Mouse (Mus musculus): ENCODE measurements around the gene Dpm2. TPM values are rescaled to one million over a fixed set of nuclear protein-coding genes. Genes with fewer than 3 reads are reported as not detected.

The Dpm2 gene
- polyA plus RNA-seq, 1 experiment from 2014 or later: 150 TPM

DNA sequence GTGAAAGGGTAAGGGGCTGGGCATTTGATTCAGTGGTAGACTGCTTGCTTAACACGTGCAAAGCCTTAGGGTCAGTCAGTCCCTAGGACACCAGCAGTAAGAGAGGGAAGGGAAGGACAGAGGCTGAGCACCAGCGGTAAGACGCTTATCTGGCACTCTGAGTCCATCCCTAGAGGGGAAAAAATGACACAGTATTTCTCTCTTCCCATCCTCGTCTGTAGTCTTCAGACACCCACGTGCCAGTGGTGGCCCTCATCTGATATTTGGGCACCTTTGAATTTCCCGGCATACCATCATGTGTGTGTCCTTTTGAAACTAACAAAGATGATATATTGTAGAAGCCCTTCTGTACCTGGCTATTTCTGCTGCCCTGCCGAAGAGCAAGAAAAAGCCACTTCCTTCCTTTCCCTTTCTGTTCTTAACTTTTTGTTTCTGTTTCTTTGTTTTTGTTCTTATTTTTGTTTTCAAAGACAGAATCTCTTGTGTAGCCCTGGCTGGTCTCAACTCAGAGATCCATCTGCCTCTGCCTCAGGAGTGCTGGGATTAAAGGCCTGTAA, 17.0 kb upstream of the Dpm2 start:
- H3K4me3 ChIP-seq (ENCODE audit: low read length): no peak overlapping the region
- ATAC-seq: no peak

DNA sequence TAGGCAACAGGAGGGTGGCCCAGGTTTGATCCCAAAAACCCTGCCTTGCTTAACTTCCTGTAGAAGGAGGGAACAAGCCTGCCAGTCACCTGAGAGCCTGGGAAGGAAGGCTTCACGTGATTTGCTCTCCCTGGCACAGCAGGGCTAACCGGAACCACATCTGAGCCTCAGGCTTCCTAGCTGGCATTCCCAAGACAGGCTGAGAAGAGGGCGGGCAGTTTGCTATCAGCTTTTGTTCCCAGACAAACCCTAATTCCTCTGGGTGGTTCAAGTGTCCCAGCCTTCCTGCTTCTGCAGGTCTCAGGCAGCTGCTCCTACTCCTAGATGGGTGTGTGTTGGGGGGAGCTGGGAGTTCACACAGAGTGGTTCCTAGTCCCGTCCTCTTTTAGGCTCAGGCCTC, 15.2 kb upstream of the Dpm2 start:
- WGBS: 28% methylated on average over 4 of the region's 4 CpGs
- no peak for ATAC-seq

More for the DNA sequence above, 17.0 kb upstream of the Dpm2 start:
- Histone ChIP-seq H3K9me3 (ENCODE audit: control insufficient read depth, low read length) (no peaks in the 10 kb centered on the region), H3K27ac (ENCODE audit: low read depth, low read length) (no peak overlapping the region), H3K4me1 (ENCODE audit: control insufficient read depth, insufficient read depth, low read depth, low read length) (peaks cover 17% of the 10 kb centered on the region), H3K27me3 (replicated peaks; ENCODE audit: control insufficient read depth, insufficient read depth, low read length) (no peaks in the 10 kb centered on the region), H3K36me3 (ENCODE audit: control insufficient read depth, insufficient read depth, low read length) (no peaks in the 10 kb centered on the region), H3K9ac (ENCODE audit: low read depth, low read length) (no peak overlapping the region), H3K4me2 (ENCODE audit: low read length) (no peak overlapping the region)
- WGBS: 74% methylated on average over 7 of the region's 7 CpGs

DNA sequence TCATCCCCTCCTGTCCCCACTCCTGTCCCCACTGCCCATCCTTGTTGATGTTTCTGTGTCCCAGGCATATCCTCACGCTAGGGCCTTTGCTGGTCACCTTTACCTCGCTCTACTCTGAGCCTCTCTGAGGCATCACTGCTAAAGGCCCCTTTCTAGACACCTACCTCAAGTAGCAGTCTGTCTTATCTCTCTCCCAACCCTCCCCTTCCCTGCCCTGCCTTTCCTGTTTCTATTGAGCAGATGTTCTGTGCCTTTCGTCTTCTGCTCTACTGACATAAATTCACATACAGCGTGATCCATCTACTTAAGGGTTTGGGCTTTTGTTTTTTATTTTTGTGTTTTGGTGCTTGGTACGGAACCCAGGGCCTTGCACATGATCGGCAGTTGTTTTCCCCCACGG, 14.6 kb upstream of the Dpm2 start:
- Histone ChIP-seq H3K36me3 (ENCODE audit: control insufficient read depth, insufficient read depth, low read length) (no peaks in the 10 kb centered on the region), H3K4me1 (ENCODE audit: control insufficient read depth, insufficient read depth, low read depth, low read length) (peaks cover 12% of the 10 kb centered on the region), H3K4me3 (ENCODE audit: low read length) (no peak overlapping the region), H3K4me2 (ENCODE audit: low read length) (no peak overlapping the region), H3K27me3 (replicated peaks; ENCODE audit: control insufficient read depth, insufficient read depth, low read length) (no peaks in the 10 kb centered on the region), H3K9me3 (ENCODE audit: control insufficient read depth, low read length) (no peaks in the 10 kb centered on the region), H3K27ac (ENCODE audit: low read depth, low read length) (no peak overlapping the region), H3K9ac (ENCODE audit: low read depth, low read length) (0 out of 2 replicates have a peak overlapping the region, but pooled peaks have one; percentile 13)
- ATAC-seq: no peak
- 70% methylated on average over 7 of the region's 7 CpGs for WGBS

More for the DNA sequence above, 15.2 kb upstream of the Dpm2 start:
- Histone ChIP-seq H3K4me2 (ENCODE audit: low read length) (no peak overlapping the region), H3K27ac (ENCODE audit: low read depth, low read length) (no peak overlapping the region), H3K36me3 (ENCODE audit: control insufficient read depth, insufficient read depth, low read length) (no peaks in the 10 kb centered on the region), H3K9me3 (ENCODE audit: control insufficient read depth, low read length) (no peaks in the 10 kb centered on the region), H3K27me3 (replicated peaks; ENCODE audit: control insufficient read depth, insufficient read depth, low read length) (no peaks in the 10 kb centered on the region), H3K4me3 (ENCODE audit: low read length) (no peak overlapping the region), H3K4me1 (ENCODE audit: control insufficient read depth, insufficient read depth, low read depth, low read length) (peaks cover 12% of the 10 kb centered on the region), H3K9ac (ENCODE audit: low read depth, low read length) (no peak overlapping the region)

GRCm38 (mm10) chr2:32559570-32559969, 11.1 kb upstream of the Dpm2 start:
- H3K4me1 ChIP-seq (ENCODE audit: control insufficient read depth, insufficient read depth, low read depth, low read length): peaks cover 12% of the 10 kb centered on the region
- WGBS: 14% methylated on average over 5 of the region's 5 CpGs
- peak overlapping the region; percentile 3; the same call in 1 of the 2 replicates for H3K27ac ChIP-seq (ENCODE audit: low read depth, low read length)
- H3K4me3 ChIP-seq (ENCODE audit: low read length): no peak overlapping the region
- H3K9me3 ChIP-seq (ENCODE audit: control insufficient read depth, low read length): no peaks in the 10 kb centered on the region
- H3K36me3 ChIP-seq (ENCODE audit: control insufficient read depth, insufficient read depth, low read length): peaks cover 15% of the 10 kb centered on the region
- no peak overlapping the region for H3K9ac ChIP-seq (ENCODE audit: low read depth, low read length)
- no peak overlapping the region for H3K4me2 ChIP-seq (ENCODE audit: low read length)
- H3K27me3 ChIP-seq (replicated peaks; ENCODE audit: control insufficient read depth, insufficient read depth, low read length): no peaks in the 10 kb centered on the region
- peak; percentile 83 for ATAC-seq

DNA sequence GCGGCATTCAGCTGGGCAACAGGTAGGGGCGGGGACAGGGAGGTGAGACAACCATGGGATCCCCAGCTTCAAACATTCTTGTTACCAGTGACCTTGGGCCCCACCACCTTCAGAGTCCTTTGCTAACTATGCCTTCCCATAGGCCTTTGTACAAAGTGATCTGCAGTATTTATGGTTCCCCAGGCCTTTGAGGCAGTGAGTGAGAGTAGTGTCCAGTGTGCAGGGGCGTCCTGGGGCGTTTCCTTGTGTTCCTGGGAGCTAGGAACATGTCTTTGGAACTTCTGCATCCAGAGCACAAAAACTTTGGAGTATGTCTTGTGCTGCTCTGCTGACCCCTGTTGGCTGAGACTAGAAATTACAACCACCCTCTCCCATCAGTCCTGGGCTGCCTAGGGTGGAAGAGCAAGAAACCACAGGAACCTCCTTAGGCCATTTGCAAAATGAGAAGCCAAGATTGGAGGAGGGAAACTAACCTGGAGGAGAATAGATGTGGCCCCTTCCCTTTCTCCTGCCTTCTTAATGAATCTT, 4.1 kb upstream of the Dpm2 start:
- 46% methylated on average over 4 of the region's 4 CpGs for WGBS
- no peak for ATAC-seq
- H3K4me1 ChIP-seq (ENCODE audit: control insufficient read depth, insufficient read depth, low read depth, low read length): peaks cover 4% of the 10 kb centered on the region
- no peak overlapping the region for H3K27ac ChIP-seq (ENCODE audit: low read depth, low read length)
- H3K4me2 ChIP-seq (ENCODE audit: low read length): no peak overlapping the region
- H3K27me3 ChIP-seq (replicated peaks; ENCODE audit: control insufficient read depth, insufficient read depth, low read length): no peaks in the 10 kb centered on the region
- H3K9ac ChIP-seq (ENCODE audit: low read depth, low read length): no peak overlapping the region
- H3K4me3 ChIP-seq (ENCODE audit: low read length): no peak overlapping the region
- H3K36me3 ChIP-seq (ENCODE audit: control insufficient read depth, insufficient read depth, low read length): peaks cover 37% of the 10 kb centered on the region
- H3K9me3 ChIP-seq (ENCODE audit: control insufficient read depth, low read length): no peaks in the 10 kb centered on the region

DNA sequence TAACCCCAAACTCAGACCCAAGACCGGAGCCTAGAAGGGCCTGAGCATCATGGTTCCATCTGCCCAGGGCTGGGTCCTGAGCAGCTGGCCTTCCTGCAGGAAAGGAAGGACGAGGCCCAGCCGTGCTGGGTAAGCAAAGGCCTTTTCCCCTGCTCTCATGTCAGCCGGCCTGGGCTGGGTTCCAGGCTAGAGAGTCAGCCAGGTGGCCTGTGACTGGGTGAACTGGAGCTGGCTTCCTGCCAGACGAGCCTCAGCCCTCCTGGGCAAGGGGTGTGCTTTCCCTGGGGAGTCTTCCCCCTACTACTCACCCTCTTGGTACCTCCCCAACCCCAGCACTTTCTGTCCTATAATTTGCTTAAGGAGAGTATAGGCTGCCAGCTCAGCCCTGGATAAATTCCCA, 2.5 kb upstream of the Dpm2 start:
- Histone ChIP-seq H3K27me3 (replicated peaks; ENCODE audit: control insufficient read depth, insufficient read depth, low read length) (no peaks in the 10 kb centered on the region), H3K36me3 (ENCODE audit: control insufficient read depth, insufficient read depth, low read length) (peaks cover 37% of the 10 kb centered on the region), H3K4me2 (ENCODE audit: low read length) (no peak overlapping the region), H3K4me3 (ENCODE audit: low read length) (no peak overlapping the region), H3K9me3 (ENCODE audit: control insufficient read depth, low read length) (no peaks in the 10 kb centered on the region), H3K9ac (ENCODE audit: low read depth, low read length) (no peak overlapping the region), H3K4me1 (ENCODE audit: control insufficient read depth, insufficient read depth, low read depth, low read length) (peaks cover 11% of the 10 kb centered on the region), H3K27ac (ENCODE audit: low read depth, low read length) (no peak overlapping the region)
- ATAC-seq: no peak
- WGBS: 54% methylated on average over 5 of the region's 5 CpGs

DNA sequence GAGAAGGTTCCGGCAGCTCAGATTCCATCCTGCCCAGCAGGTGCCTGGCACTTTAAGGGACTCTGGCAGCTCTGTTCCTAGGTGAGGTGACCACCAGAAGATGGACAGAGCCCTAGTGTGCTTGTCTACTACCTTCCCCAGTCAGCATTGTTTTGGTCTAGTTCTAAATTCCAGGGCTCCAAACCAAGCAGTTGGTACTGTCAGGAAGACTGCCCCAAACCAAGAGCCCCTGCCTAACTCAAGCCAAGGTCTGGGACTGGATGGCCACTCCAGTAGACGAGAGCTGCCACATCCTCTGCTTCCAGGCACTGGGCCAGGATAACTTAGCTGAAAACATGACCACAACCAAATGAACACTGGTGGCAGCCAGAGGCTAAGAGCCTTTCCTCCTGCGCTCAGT, 1.7 kb upstream of the Dpm2 start:
- WGBS: 84% methylated on average over 3 of the region's 3 CpGs
- Histone ChIP-seq H3K9ac (ENCODE audit: low read depth, low read length) (no peak overlapping the region), H3K4me1 (ENCODE audit: control insufficient read depth, insufficient read depth, low read depth, low read length) (peaks cover 11% of the 10 kb centered on the region), H3K4me3 (ENCODE audit: low read length) (no peak overlapping the region), H3K36me3 (ENCODE audit: control insufficient read depth, insufficient read depth, low read length) (peaks cover 32% of the 10 kb centered on the region), H3K27ac (ENCODE audit: low read depth, low read length) (no peak overlapping the region), H3K27me3 (replicated peaks; ENCODE audit: control insufficient read depth, insufficient read depth, low read length) (no peaks in the 10 kb centered on the region), H3K9me3 (ENCODE audit: control insufficient read depth, low read length) (no peaks in the 10 kb centered on the region), H3K4me2 (ENCODE audit: low read length) (no peak overlapping the region)
- no peak for ATAC-seq

GRCm38 (mm10) chr2:32572196-32572595, 1.5 kb downstream of the Dpm2 start:
- H3K36me3 ChIP-seq (ENCODE audit: control insufficient read depth, insufficient read depth, low read length): peaks cover 14% of the 10 kb centered on the region
- no peaks in the 10 kb centered on the region for H3K9me3 ChIP-seq (ENCODE audit: control insufficient read depth, low read length)
- WGBS: 88% methylated on average over 11 of the region's 11 CpGs
- no peak overlapping the region; the same call in 1 of the 2 replicates for H3K4me2 ChIP-seq (ENCODE audit: low read length)
- H3K27ac ChIP-seq (ENCODE audit: low read depth, low read length): no peak overlapping the region
- no peak overlapping the region for H3K4me3 ChIP-seq (ENCODE audit: low read length)
- no peaks in the 10 kb centered on the region for H3K27me3 ChIP-seq (replicated peaks; ENCODE audit: control insufficient read depth, insufficient read depth, low read length)
- H3K4me1 ChIP-seq (ENCODE audit: control insufficient read depth, insufficient read depth, low read depth, low read length): peaks cover 14% of the 10 kb centered on the region
- no peak for ATAC-seq
- no peak overlapping the region for H3K9ac ChIP-seq (ENCODE audit: low read depth, low read length)

DNA sequence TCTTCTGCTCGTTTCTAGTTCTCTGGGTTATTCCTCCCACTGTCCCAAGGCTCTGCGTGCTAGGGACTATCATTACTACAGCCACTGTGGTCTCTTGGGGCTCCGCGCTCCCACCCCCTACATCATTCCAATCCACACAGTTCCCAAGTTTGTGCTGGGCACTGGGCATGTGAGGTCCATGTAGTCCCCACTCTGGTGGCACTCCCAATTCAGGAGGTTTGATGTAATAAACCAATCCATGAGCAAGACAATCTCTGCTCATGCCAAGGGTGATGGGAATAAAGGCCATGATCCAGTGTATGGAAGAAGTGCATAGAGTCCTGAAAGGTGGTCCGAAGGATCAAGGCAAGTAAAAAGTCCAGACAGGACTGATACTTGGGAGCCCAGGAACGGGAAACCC, 3.8 kb downstream of the Dpm2 start, which contains the start of gene Pip5kl1:
Gene Pip5kl1, plus strand, starts transcription at position 301 of the 400 bp plus-strand sequence.
- no peak for ATAC-seq
- Histone ChIP-seq H3K36me3 (ENCODE audit: control insufficient read depth, insufficient read depth, low read length) (0 out of 2 replicates have a peak, but pooled peaks cover 3% of the 10 kb centered on the region), H3K9ac (ENCODE audit: low read depth, low read length) (peak within 1 kb of the TSS; percentile 63), H3K27me3 (replicated peaks; ENCODE audit: control insufficient read depth, insufficient read depth, low read length) (peaks cover 6% of the 10 kb centered on the region), H3K4me1 (ENCODE audit: control insufficient read depth, insufficient read depth, low read depth, low read length) (peaks cover 14% of the 10 kb centered on the region), H3K9me3 (ENCODE audit: control insufficient read depth, low read length) (no peaks in the 10 kb centered on the region), H3K27ac (ENCODE audit: low read depth, low read length) (peak within 1 kb of the TSS; percentile 57; the same call in 1 of the 2 replicates), H3K4me2 (ENCODE audit: low read length) (peak within 1 kb of the TSS; percentile 98), H3K4me3 (ENCODE audit: low read length) (peak within 1 kb of the TSS; percentile 58)
- 75% methylated on average over 6 of the region's 6 CpGs for WGBS
